Mouse (Mus musculus): ENCODE data around the gene Gm5447. TPM values are rescaled to one million over a fixed set of nuclear protein-coding genes. Genes with fewer than 3 reads are reported as not detected.
A peak's percentile ranks its signal among the peaks of the same experiment; 100 is the strongest.

Gene Gm5447
- polyA plus RNA-seq, 1 experiment from 2014 or later, result 0.16 TPM

- ATAC-seq (ENCODE audit: low FRiP score), result peak; percentile 71
- peaks cover 18% of the 10 kb centered on the region for H3K4me1 ChIP-seq (replicated peaks)
- H3K36me3 ChIP-seq, result no peaks in the 10 kb centered on the region
- H3K27ac ChIP-seq, result peak overlapping the region; percentile 18
- H3K9me3 ChIP-seq, result no peaks in the 10 kb centered on the region
- H3K4me3 ChIP-seq, result peak overlapping the region; percentile 16; the same call in 1 of the 2 replicates
- H3K4me2 ChIP-seq, result peak overlapping the region; percentile 42
- 7% methylated on average over 10 of the region's 10 CpGs for WGBS
- no peaks in the 10 kb centered on the region for H3K27me3 ChIP-seq
- peak overlapping the region; percentile 55; the same call in 1 of the 2 replicates for H3K9ac ChIP-seq
Observed at GRCm38 (mm10) chr13:30966507-30966911, 7.5 kb upstream of the Gm5447 start.

GRCm38 (mm10) chr13:30968311-30968710 is 5.7 kb upstream of the Gm5447 start:
- Histone ChIP-seq H3K9me3 (no peaks in the 10 kb centered on the region), H3K27ac (no peak overlapping the region), H3K4me1 (replicated peaks) (peaks cover 28% of the 10 kb centered on the region), H3K27me3 (no peaks in the 10 kb centered on the region), H3K4me3 (no peak overlapping the region), H3K9ac (no peak overlapping the region), H3K4me2 (no peak overlapping the region), H3K36me3 (no peaks in the 10 kb centered on the region)
- ATAC-seq (ENCODE audit: low FRiP score), result no peak
- 77% methylated on average over 4 of the region's 4 CpGs for WGBS

DNA sequence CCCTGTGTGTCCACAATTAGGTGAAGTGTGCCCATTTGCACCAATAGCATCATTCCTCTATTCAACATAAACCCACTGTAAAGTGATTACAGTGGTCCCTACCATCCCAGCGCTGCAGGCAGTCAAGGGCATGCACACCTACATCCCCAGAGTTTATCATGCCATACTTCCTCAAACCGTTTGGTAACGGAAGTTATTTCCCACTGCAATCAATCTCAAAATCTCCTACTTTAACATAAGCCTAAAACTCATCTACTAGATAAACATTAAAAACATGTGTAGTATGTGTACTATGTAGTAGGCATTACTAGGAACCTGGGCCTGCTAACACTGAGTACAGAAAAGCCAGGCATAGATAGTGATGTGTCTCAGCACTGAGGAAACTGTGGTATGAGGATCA is 3.0 kb upstream of the Gm5447 start:
- Histone ChIP-seq H3K27me3 (no peaks in the 10 kb centered on the region), H3K36me3 (no peaks in the 10 kb centered on the region), H3K9me3 (no peaks in the 10 kb centered on the region), H3K27ac (no peak overlapping the region), H3K4me1 (replicated peaks) (peaks cover 32% of the 10 kb centered on the region), H3K4me2 (no peak overlapping the region), H3K4me3 (no peak overlapping the region), H3K9ac (no peak overlapping the region)
- 94% methylated on average over 3 of the region's 3 CpGs for WGBS
- ATAC-seq (ENCODE audit: low FRiP score), result no peak

- Histone ChIP-seq H3K4me3 (no peak overlapping the region), H3K4me2 (no peak overlapping the region), H3K9me3 (no peaks in the 10 kb centered on the region), H3K36me3 (no peaks in the 10 kb centered on the region), H3K27me3 (no peaks in the 10 kb centered on the region), H3K4me1 (replicated peaks) (peaks cover 25% of the 10 kb centered on the region), H3K9ac (no peak overlapping the region), H3K27ac (no peak overlapping the region)
- ATAC-seq (ENCODE audit: low FRiP score), result no peak
- WGBS, result 97% methylated on average over 2 of the region's 2 CpGs
Observed at GRCm38 (mm10) chr13:30972102-30972501, 1.9 kb upstream of the Gm5447 start.

- Histone ChIP-seq H3K9me3 (no peaks in the 10 kb centered on the region), H3K27ac (no peak overlapping the region), H3K4me1 (replicated peaks) (peaks cover 22% of the 10 kb centered on the region), H3K27me3 (no peaks in the 10 kb centered on the region), H3K36me3 (no peaks in the 10 kb centered on the region), H3K9ac (peak overlapping the region; percentile 89), H3K4me2 (peak overlapping the region; percentile 63), H3K4me3 (peak overlapping the region; percentile 90)
- 25% methylated on average over 5 of the region's 5 CpGs for WGBS
- ATAC-seq (ENCODE audit: low FRiP score), result peak; percentile 78
Observed at GRCm38 (mm10) chr13:30974247-30974630, 235 bp downstream of the Gm5447 start.

DNA sequence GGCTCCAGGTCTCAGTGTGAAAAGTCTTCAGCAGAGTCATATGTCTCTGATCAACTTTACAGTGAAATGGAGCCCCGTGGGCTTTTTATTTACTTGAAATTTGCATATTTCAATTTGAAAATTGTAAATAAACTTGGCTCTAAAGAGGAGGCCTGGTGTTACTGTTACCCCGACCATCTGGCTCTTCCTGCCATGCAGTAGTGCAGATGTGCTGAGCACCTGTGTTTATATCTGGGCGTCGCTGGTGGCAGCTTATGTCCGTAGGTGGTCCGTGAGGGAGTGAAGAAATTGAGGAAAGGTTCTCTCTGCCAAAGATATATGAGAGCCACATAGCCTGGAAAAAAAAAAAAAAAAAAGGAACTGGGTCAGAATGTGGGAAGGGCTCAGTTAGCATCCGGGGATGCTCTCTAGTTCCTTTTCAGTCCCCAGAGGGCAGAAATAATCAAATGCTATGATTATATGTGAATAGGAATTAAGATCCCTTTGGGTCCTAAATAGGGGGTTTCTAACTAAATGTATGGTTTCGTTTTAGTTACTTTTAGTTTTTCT is 2.6 kb downstream of the Gm5447 start:
- Histone ChIP-seq H3K4me1 (replicated peaks) (peaks cover 14% of the 10 kb centered on the region), H3K27me3 (no peaks in the 10 kb centered on the region), H3K9ac (no peak overlapping the region), H3K4me3 (no peak overlapping the region), H3K9me3 (no peaks in the 10 kb centered on the region), H3K27ac (no peak overlapping the region), H3K36me3 (no peaks in the 10 kb centered on the region), H3K4me2 (no peak overlapping the region)
- no peak for ATAC-seq (ENCODE audit: low FRiP score)
- WGBS, result 58% methylated on average over 8 of the region's 8 CpGs

GRCm38 (mm10) chr13:30978224-30978623 is 4.2 kb downstream of the Gm5447 start:
- Histone ChIP-seq H3K27ac (no peak overlapping the region), H3K9ac (no peak overlapping the region), H3K4me2 (no peak overlapping the region), H3K9me3 (no peaks in the 10 kb centered on the region), H3K4me1 (replicated peaks) (peaks cover 5% of the 10 kb centered on the region), H3K27me3 (no peaks in the 10 kb centered on the region), H3K4me3 (no peak overlapping the region), H3K36me3 (no peaks in the 10 kb centered on the region)
- WGBS, result 82% methylated on average over 4 of the region's 4 CpGs
- no peak for ATAC-seq (ENCODE audit: low FRiP score)

- H3K36me3 ChIP-seq, result no peaks in the 10 kb centered on the region
- H3K4me3 ChIP-seq, result no peak overlapping the region
- no peak overlapping the region for H3K4me2 ChIP-seq
- 70% methylated on average over 1 of the region's 1 CpGs for WGBS
- H3K27ac ChIP-seq, result no peak overlapping the region
- no peaks in the 10 kb centered on the region for H3K9me3 ChIP-seq
- no peak for ATAC-seq (ENCODE audit: low FRiP score)
- H3K9ac ChIP-seq, result no peak overlapping the region
- peaks cover 16% of the 10 kb centered on the region for H3K27me3 ChIP-seq
- H3K4me1 ChIP-seq (replicated peaks), result peaks cover 11% of the 10 kb centered on the region
Observed at GRCm38 (mm10) chr13:30981666-30982065, 7.7 kb downstream of the Gm5447 start.

DNA sequence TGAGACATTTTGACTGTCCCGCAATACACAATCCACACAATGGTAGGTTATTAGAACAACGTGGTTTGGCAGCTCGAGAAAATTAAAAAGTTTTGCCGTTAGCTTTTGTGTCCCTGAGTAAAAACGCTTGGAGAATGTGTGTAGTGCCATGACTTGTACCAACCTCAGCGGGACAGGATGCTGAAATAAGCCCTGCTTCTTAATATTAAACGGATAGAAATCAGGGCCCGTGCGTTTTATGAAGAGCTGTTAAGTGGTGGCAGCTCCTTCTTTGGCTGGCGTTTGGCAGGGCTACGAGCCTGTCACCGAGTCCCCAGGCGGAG is 11.2 kb downstream of the Gm5447 start:
- peak overlapping the region; percentile 61 for H3K9ac ChIP-seq
- peak; percentile 38; the same call in 1 of the 2 replicates for ATAC-seq (ENCODE audit: low FRiP score)
- 23% methylated on average over 13 of the region's 13 CpGs for WGBS
- peak overlapping the region; percentile 32 for H3K4me3 ChIP-seq
- H3K36me3 ChIP-seq, result no peaks in the 10 kb centered on the region
- H3K27ac ChIP-seq, result peak overlapping the region; percentile 5
- peaks cover 11% of the 10 kb centered on the region for H3K4me1 ChIP-seq (replicated peaks)
- peaks cover 33% of the 10 kb centered on the region for H3K27me3 ChIP-seq
- H3K4me2 ChIP-seq, result peak overlapping the region; percentile 55
- no peaks in the 10 kb centered on the region for H3K9me3 ChIP-seq

DNA sequence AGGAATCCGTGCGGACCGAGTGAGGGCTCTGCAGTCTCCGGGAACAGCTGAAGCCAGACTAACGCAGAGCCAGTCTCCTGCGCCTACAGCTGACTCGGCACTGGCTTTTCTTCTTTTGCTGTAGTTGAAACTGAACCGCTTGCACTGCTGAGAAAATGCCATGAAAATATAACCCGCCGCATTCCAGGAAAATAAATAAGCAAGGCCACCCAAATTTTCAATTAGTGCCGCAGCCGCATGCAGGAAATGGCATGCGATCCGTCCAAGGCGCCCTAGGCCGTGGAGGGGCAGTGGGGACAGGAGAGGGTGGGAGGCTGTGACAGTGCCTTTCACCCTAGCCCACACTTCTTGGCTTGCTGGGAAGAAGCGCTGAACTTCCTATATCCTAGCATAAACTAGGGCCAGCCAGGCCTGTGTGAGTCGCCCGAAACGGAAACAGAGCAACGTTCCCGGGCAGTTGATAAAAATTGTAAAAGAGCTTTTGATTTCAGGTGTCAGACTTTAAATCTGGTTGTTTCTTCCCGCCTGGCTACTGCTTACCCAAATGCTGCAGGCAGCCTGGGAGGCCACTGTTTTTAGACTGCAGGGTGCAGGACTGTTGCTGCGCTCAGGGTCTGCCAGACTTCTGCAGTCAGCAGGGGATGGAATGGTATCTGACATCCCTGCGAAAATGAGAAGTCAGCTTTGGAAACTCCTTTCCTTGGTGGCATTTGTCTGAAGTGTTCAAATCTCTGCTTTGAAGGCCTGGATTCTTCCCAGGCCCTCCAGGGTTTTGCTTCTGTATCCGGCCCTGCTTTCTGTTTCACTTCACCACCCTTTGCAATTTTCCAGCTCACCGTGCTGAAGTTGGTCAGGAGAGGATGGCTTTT is 11.8 kb downstream of the Gm5447 start:
- WGBS, result 19% methylated on average over 27 of the region's 27 CpGs
- Histone ChIP-seq H3K27me3 (peaks cover 33% of the 10 kb centered on the region), H3K4me2 (peak overlapping the region; percentile 55), H3K27ac (peak overlapping the region; percentile 5), H3K4me3 (peak overlapping the region; percentile 32), H3K9me3 (no peaks in the 10 kb centered on the region), H3K36me3 (no peaks in the 10 kb centered on the region), H3K4me1 (replicated peaks) (peaks cover 11% of the 10 kb centered on the region), H3K9ac (peak overlapping the region; percentile 61)
- ATAC-seq (ENCODE audit: low FRiP score), result peak; percentile 87

GRCm38 (mm10) chr13:30986934-30987455 is 13.0 kb downstream of the Gm5447 start:
- WGBS, result 79% methylated on average over 10 of the region's 10 CpGs
- H3K4me3 ChIP-seq, result no peak overlapping the region
- peaks cover 11% of the 10 kb centered on the region for H3K4me1 ChIP-seq (replicated peaks)
- H3K4me2 ChIP-seq, result no peak overlapping the region
- H3K36me3 ChIP-seq, result no peaks in the 10 kb centered on the region
- H3K9ac ChIP-seq, result no peak overlapping the region
- H3K27ac ChIP-seq, result no peak overlapping the region
- peaks cover 33% of the 10 kb centered on the region for H3K27me3 ChIP-seq
- no peaks in the 10 kb centered on the region for H3K9me3 ChIP-seq
- ATAC-seq (ENCODE audit: low FRiP score), result no peak

DNA sequence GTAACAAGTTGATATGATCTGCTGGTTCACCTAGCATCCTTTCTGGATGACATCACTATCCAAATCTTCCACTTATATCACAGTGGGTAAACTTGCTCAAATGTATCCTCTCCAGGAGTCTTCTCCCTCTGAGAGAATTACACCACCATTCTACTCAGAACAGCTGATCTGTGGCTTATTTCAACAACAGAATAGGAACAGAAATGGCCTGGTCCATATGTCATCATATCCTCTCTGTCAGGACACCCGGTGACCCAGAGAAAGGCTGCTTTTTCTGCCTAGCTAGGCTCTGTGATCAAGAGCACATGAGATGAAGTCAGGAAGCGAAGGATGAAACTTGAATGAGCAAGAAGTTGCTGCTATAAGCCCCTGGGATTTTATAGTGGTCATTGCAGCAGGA is 13.7 kb downstream of the Gm5447 start:
- Histone ChIP-seq H3K4me2 (no peak overlapping the region), H3K9me3 (no peaks in the 10 kb centered on the region), H3K4me3 (no peak overlapping the region), H3K9ac (no peak overlapping the region), H3K36me3 (no peaks in the 10 kb centered on the region), H3K4me1 (replicated peaks) (peaks cover 11% of the 10 kb centered on the region), H3K27me3 (peaks cover 33% of the 10 kb centered on the region), H3K27ac (no peak overlapping the region)
- no peak for ATAC-seq (ENCODE audit: low FRiP score)
- 80% methylated on average over 2 of the region's 2 CpGs for WGBS
